8 mouse cellular contexts compared by ENCODE assay signal in the genomic region with DNA sequence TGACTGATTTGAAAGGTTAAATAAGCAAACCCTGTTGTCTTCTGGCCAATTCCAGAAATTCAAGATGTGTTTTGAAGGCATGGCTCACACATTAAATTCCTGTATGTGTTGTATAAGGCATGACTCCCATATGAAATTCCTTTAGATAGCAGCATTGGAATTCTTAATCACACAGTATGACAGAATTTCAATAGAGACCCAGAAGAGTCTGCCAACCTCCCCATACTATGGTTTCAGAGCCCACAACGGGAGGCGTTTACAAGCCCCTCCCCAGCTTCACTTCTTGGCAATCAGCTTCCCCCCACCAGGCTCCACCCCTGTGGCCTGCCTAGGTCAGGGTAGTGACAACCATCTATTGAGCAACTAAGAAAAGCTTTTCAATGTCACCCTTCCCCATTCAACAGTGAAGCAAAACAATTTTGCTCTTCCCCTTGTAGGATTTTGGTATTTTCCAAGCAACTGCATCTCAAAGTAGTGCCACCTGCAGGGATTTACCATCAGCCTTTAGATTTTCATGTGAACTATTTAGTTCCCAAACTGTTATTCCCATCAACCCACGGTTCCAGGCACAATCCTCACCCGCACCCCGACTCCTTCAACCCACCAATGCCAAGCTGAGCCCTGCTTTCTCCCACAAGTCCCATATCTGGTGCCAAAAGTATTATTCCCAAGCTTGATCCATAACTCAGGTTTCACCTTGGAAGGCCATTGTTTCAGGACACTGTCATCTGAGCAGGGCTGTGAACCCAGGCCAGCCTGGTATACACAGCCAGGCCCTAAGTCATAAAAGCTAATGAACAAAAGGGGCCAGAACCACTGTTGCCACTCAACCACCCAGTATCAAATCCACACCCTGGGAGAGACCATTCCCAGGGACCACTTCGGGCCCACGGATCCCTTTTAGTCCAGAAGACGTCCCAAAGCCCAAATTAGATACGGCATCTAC. TPM values are rescaled to one million over a fixed set of nuclear protein-coding genes. Genes with fewer than 3 reads are reported as not detected.
DNase-seq lines count a peak whose midpoint lies in the region; ATAC-seq and TF ChIP-seq lines count a peak whose summit lies in the region.

No protein-coding gene starts in this region.

- H3K9ac ChIP-seq in MEL (ENCODE audit: control insufficient read depth, low read depth, low read length, poor library complexity, severe bottlenecking): peak overlapping the region; percentile 93
- peak overlapping the region; percentile 49 for H3K9ac ChIP-seq in intestine, embryonic 15.5 days

- H3K4me3 ChIP-seq in MEL (ENCODE audit: control insufficient read depth in 1 of 2, insufficient read depth in 1 of 2, low read depth in 2 of 2, low read length in 2 of 2): peak overlapping the region; percentile 79 to 93
- H3K4me3 ChIP-seq in forebrain, embryonic 10.5 days: peak overlapping the region; percentile 21; the same call in 1 of the 2 replicates
- H3K4me3 ChIP-seq in intestine, embryonic 15.5 days (replicated peaks): peak overlapping the region; percentile 40

- H3K79me2 ChIP-seq in MEL (ENCODE audit: control insufficient read depth, insufficient read depth, low read length, poor library complexity): peaks cover 38% of the 10 kb centered on the region

- peaks cover 8 to 38% of the 10 kb centered on the region in 2 experiments for H3K4me1 ChIP-seq in MEL (ENCODE audit: control insufficient read depth in 1 of 2, insufficient read depth in 2 of 2, low read length in 2 of 2)
- peaks cover 86% of the 10 kb centered on the region for H3K4me1 ChIP-seq in forebrain, embryonic 10.5 days
- peaks cover 45% of the 10 kb centered on the region for H3K4me1 ChIP-seq in intestine, embryonic 15.5 days (replicated peaks)

- no peaks in the 10 kb centered on the region for H3K9me3 ChIP-seq in MEL (replicated peaks; ENCODE audit: insufficient read depth, low read length)
- no peaks in the 10 kb centered on the region for H3K9me3 ChIP-seq in forebrain, embryonic 10.5 days
- no peaks in the 10 kb centered on the region for H3K9me3 ChIP-seq in intestine, embryonic 15.5 days

- TF ChIP-seq POLR2A in MEL (IDR thresholded peaks at IDR 0.05; ENCODE audit: control insufficient read depth in 1 of 2, insufficient read depth in 1 of 2, low read depth in 1 of 2, low read length in 2 of 2, poor library complexity in 1 of 2): peak in 1 of 2 experiments; percentile 2; a peak in 2 of 4 replicates

- H3K4me2 ChIP-seq in intestine, embryonic 15.5 days (replicated peaks): peak overlapping the region; percentile 74

- no peak for TF ChIP-seq EP300 in MEL (IDR thresholded peaks at IDR 0.05; ENCODE audit: low read depth in 1 of 2, low read length in 2 of 2)

- WGBS in forebrain, embryonic 10.5 days: 71% methylated on average over 9 of the region's 9 CpGs
- 76% methylated on average over 9 of the region's 9 CpGs for WGBS in intestine, embryonic 15.5 days

- DNase-seq in A20 (ENCODE audit: low read depth, low spot score) (peak; percentile 82), MEL (ENCODE audit: low read depth, low spot score) (peak; percentile 74)
- no peak for DNase-seq in forebrain, embryonic 10.5 days (ENCODE audit: extremely low spot score, low spot score)
- DNase-seq in lung, postnatal 4 days: peak; percentile 66 to 70
- peak; percentile 38 to 60 for DNase-seq in thymus, postnatal 36 days
- DNase-seq in ovary, postnatal 36 days (ENCODE audit: low spot score): no peak
- no peak for DNase-seq in ovary, postnatal 10 days (ENCODE audit: low spot score)

- H3K27me3 ChIP-seq in MEL (ENCODE audit: control insufficient read depth in 1 of 2, insufficient read depth in 2 of 2, low read length in 2 of 2): no peaks in the 10 kb centered on the region
- no peaks in the 10 kb centered on the region for H3K27me3 ChIP-seq in forebrain, embryonic 10.5 days (ENCODE audit: poor library complexity, severe bottlenecking)
- no peaks in the 10 kb centered on the region for H3K27me3 ChIP-seq in intestine, embryonic 15.5 days (replicated peaks)

- peaks cover 0 to 27% of the 10 kb centered on the region in 2 experiments; a peak in 2 of 4 replicates for H3K36me3 ChIP-seq in MEL (ENCODE audit: control insufficient read depth in 1 of 2, insufficient read depth in 2 of 2, low read length in 2 of 2)
- no peaks in the 10 kb centered on the region for H3K36me3 ChIP-seq in forebrain, embryonic 10.5 days (replicated peaks)
- H3K36me3 ChIP-seq in intestine, embryonic 15.5 days: no peaks in the 10 kb centered on the region

- peak overlapping the region; percentile 96 for H3K27ac ChIP-seq in MEL (ENCODE audit: control insufficient read depth, low read depth, low read length)
- H3K27ac ChIP-seq in forebrain, embryonic 10.5 days: peak overlapping the region; percentile 91
- peak overlapping the region; percentile 95; the same call in 1 of the 2 replicates for H3K27ac ChIP-seq in intestine, embryonic 15.5 days

- no peak for TF ChIP-seq CTCF in MEL (IDR thresholded peaks at IDR 0.05 in 2 of 3, conservative IDR thresholded peaks at IDR 0.05 in 1 of 3; ENCODE audit: control insufficient read depth in 1 of 3, insufficient read depth in 1 of 3, low read depth in 2 of 3, low read length in 3 of 3, poor library complexity in 1 of 3, severe bottlenecking in 1 of 3)

- ATAC-seq in intestine, embryonic 15.5 days: no peak

- TF ChIP-seq RAD21 in MEL (IDR thresholded peaks at IDR 0.05; ENCODE audit: low read depth, low read length): no peak

TF ChIP-seq in MEL, 35 proteins besides CTCF, POLR2A, EP300 and RAD21 (continues in another document):
- TF ChIP-seq ZKSCAN1 (IDR thresholded peaks at IDR 0.05; ENCODE audit: low read depth, low read length) (no peak), MXI1 (IDR thresholded peaks at IDR 0.05; ENCODE audit: low read depth, low read length) (no peak; the same call in none of the 2 replicates), SMC3 (IDR thresholded peaks at IDR 0.05; ENCODE audit: low read depth, low read length) (no peak), GATA1 (IDR thresholded peaks at IDR 0.05; ENCODE audit: low read depth, low read length) (no peak), MAZ (IDR thresholded peaks at IDR 0.05; ENCODE audit: low read depth, low read length) (peak; percentile 64; the same call in 1 of the 2 replicates), RCOR1 (IDR thresholded peaks at IDR 0.05; ENCODE audit: low read depth, low read length) (no peak), ZC3H11A (IDR thresholded peaks at IDR 0.05; ENCODE audit: low read depth, low read length) (no peak), TAL1 (IDR thresholded peaks at IDR 0.05; ENCODE audit: low read length) (no peak), CHD2 (IDR thresholded peaks at IDR 0.05; ENCODE audit: low read length) (no peak), ZMIZ1 (IDR thresholded peaks at IDR 0.05; ENCODE audit: low read depth, low read length) (0 out of 2 replicates have a peak, but pooled peaks have one; percentile 11), MAX (IDR thresholded peaks at IDR 0.05; ENCODE audit: low read length) (no peak; the same call in 1 of the 2 replicates), TCF12 (IDR thresholded peaks at IDR 0.05; ENCODE audit: low read depth, low read length) (no peak), GABPA (IDR thresholded peaks at IDR 0.05; ENCODE audit: low read depth, low read length) (no peak), HCFC1 (IDR thresholded peaks at IDR 0.05; ENCODE audit: low read depth, low read length) (no peak), MAFK (IDR thresholded peaks at IDR 0.05; ENCODE audit: borderline replicate concordance, low read depth, low read length) (no peak), MYC (IDR thresholded peaks at IDR 0.05; ENCODE audit: low read depth, low read length) (no peak), SIN3A (IDR thresholded peaks at IDR 0.05; ENCODE audit: low read length) (peak; percentile 17; the same call in 1 of the 2 replicates), MEF2A (IDR thresholded peaks at IDR 0.05; ENCODE audit: extremely low read depth, insufficient replicate concordance, low read depth, low read length, poor library complexity, severe bottlenecking) (no peak), KAT2A (conservative IDR thresholded peaks at IDR 0.05; ENCODE audit: low read depth, low read length) (no peak), ETS1 (IDR thresholded peaks at IDR 0.05; ENCODE audit: low read depth, low read length) (0 out of 2 replicates have a peak, but pooled peaks have one; percentile 14), USF2 (IDR thresholded peaks at IDR 0.05; ENCODE audit: borderline replicate concordance in 1 of 2, insufficient read depth in 1 of 2, low read depth in 1 of 2, low read length in 2 of 2) (no peak), NRF1 (IDR thresholded peaks at IDR 0.05; ENCODE audit: insufficient read depth, low read depth, low read length, poor library complexity, severe bottlenecking) (no peak), NELFE (IDR thresholded peaks at IDR 0.05; ENCODE audit: low read depth, low read length) (peak; percentile 28), TBP (IDR thresholded peaks at IDR 0.05; ENCODE audit: low read depth, low read length) (no peak), E2F4 (IDR thresholded peaks at IDR 0.05; ENCODE audit: borderline replicate concordance, low read depth, low read length) (no peak), BHLHE40 (IDR thresholded peaks at IDR 0.05; ENCODE audit: borderline replicate concordance, low read depth, low read length) (no peak)

RNA-seq across cellular contexts. Expression of gene Frmd8, which starts 32.0 kb away (rescaled TPM):
- total RNA-seq in MEL (2012; rRNA removed): 20.8 and 22.8 TPM in 2 replicates
- polyA plus RNA-seq in MEL (2012; ENCODE audit: insufficient read depth in 1 of 2, insufficient read length in 2 of 2, low read depth in 1 of 2, low replicate concordance in 2 of 2, missing spikeins in 1 of 2): 10 to 100 TPM in 1 of 2 experiments, not detected in 1; 34.4 TPM
- 36.9 and 40.6 TPM in 2 replicates for polyA plus RNA-seq in forebrain, embryonic 10.5 days (2016; fragmentation: Nextera tagmentation; extraction: Ambion mirVana)
- polyA plus RNA-seq in intestine, embryonic 15.5 days (2015; fragmentation: Nextera tagmentation; extraction: Ambion mirVana): 26.9 and 28.0 TPM in 2 replicates

RNA-seq across cellular contexts. Expression of gene Slc25a45, which starts 34.5 kb away (rescaled TPM):
- 20.7 and 23.5 TPM in 2 replicates for total RNA-seq in MEL (2012; rRNA removed)
- polyA plus RNA-seq in MEL (2012; ENCODE audit: insufficient read depth in 1 of 2, insufficient read length in 2 of 2, low read depth in 1 of 2, low replicate concordance in 2 of 2, missing spikeins in 1 of 2): 10 to 100 TPM in 1 of 2 experiments, not detected in 1; 30.7 TPM
- polyA plus RNA-seq in forebrain, embryonic 10.5 days (2016; fragmentation: Nextera tagmentation; extraction: Ambion mirVana): 1.5 and 2.0 TPM in 2 replicates
- polyA plus RNA-seq in intestine, embryonic 15.5 days (2015; fragmentation: Nextera tagmentation; extraction: Ambion mirVana): 3.5 and 4.2 TPM in 2 replicates

RNA-seq across cellular contexts. Expression of gene Tigd3, which starts 50.9 kb away (rescaled TPM):
- total RNA-seq in MEL (2012; rRNA removed): 1.9 and 2.1 TPM in 2 replicates
- polyA plus RNA-seq in MEL (2012; ENCODE audit: insufficient read depth in 1 of 2, insufficient read length in 2 of 2, low read depth in 1 of 2, low replicate concordance in 2 of 2, missing spikeins in 1 of 2): 1 to 10 TPM in 1 of 2 experiments, not detected in 1; 2.2 TPM
- 9.0 and 9.1 TPM in 2 replicates for polyA plus RNA-seq in forebrain, embryonic 10.5 days (2016; fragmentation: Nextera tagmentation; extraction: Ambion mirVana)
- polyA plus RNA-seq in intestine, embryonic 15.5 days (2015; fragmentation: Nextera tagmentation; extraction: Ambion mirVana): 1.9 and 2.7 TPM in 2 replicates

Comparison
In these comparisons a context has a peak if more than half of its experiments do, and no peak if none do; other contexts are left out.
1. DNase-seq: peak in A20 (single experiment), MEL (single experiment), lung, postnatal 4 days (2 of 2) and thymus, postnatal 36 days (2 of 2); none in forebrain, embryonic 10.5 days (single experiment), ovary, postnatal 36 days (single experiment) and ovary, postnatal 10 days (single experiment).
2. H3K4me3 ChIP-seq: peak in every context shown above with its lines; median percentile 86 in MEL; 40 in intestine, embryonic 15.5 days; 21 in forebrain, embryonic 10.5 days.
3. Peak in every context shown above with its lines, with median percentiles within 50 percentile points of each other: H3K27ac ChIP-seq.